Mouse (Mus musculus) forebrain, postnatal 0 days (tissue): ENCODE results near the gene Myh7b. TPM values are rescaled to one million over a fixed set of nuclear protein-coding genes. Genes with fewer than 3 reads are reported as not detected.

Source experiments
- ATAC-seq: fragments of 200-750 bp; cut with Nextera tagmentation; 2 replicates; pipeline ENCODE4 v1.8.0; 2017; ENCODE audit warnings: mild to moderate bottlenecking, moderate library complexity
- DNase-seq: peaks from one replicate; pipeline ENCODE4 v3.0.0-alpha.2; 2015
- H3K27ac ChIP-seq: fragments of 300-500 bp; sonication (generic); 2 replicates; pipeline ENCODE4 v1.5.1; 2014; ENCODE audit warnings: low read depth, mild to moderate bottlenecking, antibody characterized with exemption, low read length, moderate library complexity, mixed read lengths
- H3K27me3 ChIP-seq: fragments of 300-500 bp; sonication (generic); 2 replicates; pipeline ENCODE4 v1.6.1; 2014; ENCODE audit warnings: mild to moderate bottlenecking, low read length, mixed read lengths; ENCODE audit not compliant: insufficient read depth
- H3K36me3 ChIP-seq: fragments of 300-500 bp; sonication (generic); 2 replicates; pipeline ENCODE4 v1.6.1; 2014; ENCODE audit warnings: mild to moderate bottlenecking, moderate library complexity; ENCODE audit not compliant: insufficient read depth
- H3K4me1 ChIP-seq: fragments of 300-500 bp; sonication (generic); 2 replicates; pipeline ENCODE4 v1.6.1; 2014; ENCODE audit warnings: antibody characterized with exemption; ENCODE audit not compliant: insufficient read depth
- H3K4me2 ChIP-seq: fragments of 300-500 bp; sonication (generic); 2 replicates; pipeline ENCODE4 v1.6.1; 2014; ENCODE audit warnings: low read depth, mild to moderate bottlenecking, moderate library complexity
- H3K4me3 ChIP-seq: fragments of 300-500 bp; sonication (generic); 2 replicates; pipeline ENCODE4 v1.5.1; 2014; ENCODE audit warnings: low read depth, low read length, mixed read lengths
- H3K9ac ChIP-seq: fragments of 300-500 bp; sonication (generic); 2 replicates; pipeline ENCODE4 v1.6.1; 2014; ENCODE audit warnings: mild to moderate bottlenecking
- H3K9me3 ChIP-seq: fragments of 300-500 bp; sonication (generic); 2 replicates; pipeline ENCODE4 v1.6.1; 2016; ENCODE audit warnings: low read length
- CTCF ChIP-seq: sonication (generic); IDR thresholded peaks from 2 replicates; pipeline ENCODE4 v1.5.1; 2016; ENCODE audit warnings: antibody characterized with exemption, control low read depth, low read depth
- WGBS: fragments of 180-500 bp; shearing (Covaris S2); extraction: QIAGEN DNeasy Blood & Tissue Kit; methylation state at CpG from one replicate; pipeline ENCODE4 v1.1.7; 2014; 5-methylcytosine and 5-hydroxymethylcytosine counted together
- polyA plus RNA-seq: library from polyadenylated mRNA; unstranded; fragments of >200 nt; fragmentation: Nextera tagmentation; extraction: Ambion mirVana; gene quantifications from 2 replicates; pipeline ENCODE4 v1.2.1, GENCODE M21; 2015
- total RNA-seq: library from RNA; depleted of rRNA; stranded (reverse); fragments of >200 nt; gene quantifications from 2 replicates; pipeline ENCODE4 v1.2.3, GENCODE M21; 2014

Myh7b gene
- total and polyA plus RNA-seq, 2 experiments from 2014 or later = 0.29 to 2.0 TPM

- Histone ChIP-seq H3K4me1 (0 out of 2 replicates have a peak, but pooled peaks cover 3% of the 10 kb centered on the region), H3K36me3 (peaks cover 62% of the 10 kb centered on the region), H3K27ac (no peak overlapping the region), H3K27me3 (no peaks in the 10 kb centered on the region; the same call in none of the 2 replicates), H3K4me3 (no peak overlapping the region), H3K9ac (no peak overlapping the region), H3K9me3 (no peaks in the 10 kb centered on the region), H3K4me2 (no peak overlapping the region)
- WGBS = 73% methylated on average over 30 of the region's 30 CpGs
- no peak for DNase-seq
- no peak for ATAC-seq
- TF ChIP-seq CTCF = no peak
Measured at GRCm38 (mm10) chr2:155632138-155632936, 21.3 kb downstream of the Myh7b start.

- H3K36me3 ChIP-seq = peaks cover 70% of the 10 kb centered on the region
- no peak overlapping the region for H3K9ac ChIP-seq
- TF ChIP-seq CTCF = no peak
Measured at GRCm38 (mm10) chr2:155633121-155633520, 22.1 kb downstream of the Myh7b start.

GRCm38 (mm10) chr2:155633731-155634130 is 22.7 kb downstream of the Myh7b start:
- ATAC-seq (no peak), DNase-seq (no peak)
- no peak for TF ChIP-seq CTCF
- Histone ChIP-seq H3K9me3 (no peaks in the 10 kb centered on the region), H3K4me3 (no peak overlapping the region), H3K27ac (no peak overlapping the region), H3K9ac (no peak overlapping the region), H3K4me2 (no peak overlapping the region), H3K4me1 (0 out of 2 replicates have a peak, but pooled peaks cover 3% of the 10 kb centered on the region), H3K36me3 (peaks cover 73% of the 10 kb centered on the region), H3K27me3 (no peaks in the 10 kb centered on the region; the same call in none of the 2 replicates)
- 92% methylated on average over 9 of the region's 9 CpGs for WGBS

More at GRCm38 (mm10) chr2:155633121-155633520, 22.1 kb downstream of the Myh7b start:
- no peaks in the 10 kb centered on the region for H3K9me3 ChIP-seq
- WGBS = 72% methylated on average over 19 of the region's 19 CpGs
- no peak overlapping the region for H3K27ac ChIP-seq
- no peak overlapping the region for H3K4me3 ChIP-seq
- no peak for DNase-seq
- no peaks in the 10 kb centered on the region; the same call in none of the 2 replicates for H3K27me3 ChIP-seq
- no peak for ATAC-seq
- no peak overlapping the region for H3K4me2 ChIP-seq
- H3K4me1 ChIP-seq = 0 out of 2 replicates have a peak, but pooled peaks cover 3% of the 10 kb centered on the region

- Histone ChIP-seq H3K27ac (no peak overlapping the region), H3K4me2 (no peak overlapping the region), H3K9ac (no peak overlapping the region), H3K36me3 (peaks cover 80% of the 10 kb centered on the region), H3K9me3 (no peaks in the 10 kb centered on the region), H3K4me3 (no peak overlapping the region), H3K27me3 (no peaks in the 10 kb centered on the region; the same call in none of the 2 replicates), H3K4me1 (no peaks in the 10 kb centered on the region)
- ATAC-seq (no peak), DNase-seq (no peak)
- no peak for TF ChIP-seq CTCF
- WGBS = 87% methylated on average over 8 of the region's 8 CpGs
Measured at GRCm38 (mm10) chr2:155634562-155634961, 23.6 kb downstream of the Myh7b start.

GRCm38 (mm10) chr2:155635961-155636360 is 24.9 kb downstream of the Myh7b start:
- DNase-seq (no peak), ATAC-seq (no peak)
- Histone ChIP-seq H3K27me3 (no peaks in the 10 kb centered on the region), H3K4me2 (no peak overlapping the region), H3K9me3 (no peaks in the 10 kb centered on the region), H3K4me3 (no peak overlapping the region), H3K9ac (no peak overlapping the region), H3K27ac (no peak overlapping the region), H3K36me3 (peaks cover 94% of the 10 kb centered on the region), H3K4me1 (no peaks in the 10 kb centered on the region)
- TF ChIP-seq CTCF = no peak
- 96% methylated on average over 8 of the region's 8 CpGs for WGBS

- no peak overlapping the region for H3K27ac ChIP-seq
- H3K4me2 ChIP-seq = no peak overlapping the region
- H3K4me3 ChIP-seq = no peak overlapping the region
- TF ChIP-seq CTCF = no peak
- H3K36me3 ChIP-seq = peaks cover 92% of the 10 kb centered on the region
- H3K4me1 ChIP-seq = no peaks in the 10 kb centered on the region
- ATAC-seq (no peak), DNase-seq (no peak)
- no peak overlapping the region for H3K9ac ChIP-seq
- H3K9me3 ChIP-seq = no peaks in the 10 kb centered on the region
- H3K27me3 ChIP-seq = no peaks in the 10 kb centered on the region
Measured at GRCm38 (mm10) chr2:155636881-155637280, 25.9 kb downstream of the Myh7b start.

- TF ChIP-seq CTCF = no peak
- no peak overlapping the region for H3K4me3 ChIP-seq
- H3K27me3 ChIP-seq = no peaks in the 10 kb centered on the region
- DNase-seq (no peak), ATAC-seq (no peak)
- no peak overlapping the region for H3K27ac ChIP-seq
- 90% methylated on average over 4 of the region's 4 CpGs for WGBS
- H3K4me1 ChIP-seq = no peaks in the 10 kb centered on the region
- no peaks in the 10 kb centered on the region for H3K9me3 ChIP-seq
- no peak overlapping the region for H3K9ac ChIP-seq
- H3K4me2 ChIP-seq = no peak overlapping the region
- peaks cover 93% of the 10 kb centered on the region for H3K36me3 ChIP-seq
Measured at GRCm38 (mm10) chr2:155637411-155637810, 26.4 kb downstream of the Myh7b start.
